Mouse (Mus musculus) hindbrain, embryonic 11.5 days (tissue): ENCODE data around the gene Pkd1. TPM values are rescaled to one million over a fixed set of nuclear protein-coding genes. Genes with fewer than 3 reads are reported as not detected.

ENCODE experiments used
- ATAC-seq: fragments of 200-750 bp; cut with Nextera tagmentation; 2 replicates; pipeline ENCODE4 v1.8.0; 2017; ENCODE audit warnings: mild to moderate bottlenecking, moderate TSS enrichment, moderate library complexity; ENCODE audit not compliant: low FRiP score
- DNase-seq: peaks from one replicate; pipeline ENCODE4 v3.0.0-alpha.2; 2015; ENCODE audit warnings: low spot score
- H3K27ac ChIP-seq: fragments of 300-500 bp; sonication (generic); 2 replicates; pipeline ENCODE4 v1.5.1; 2014; ENCODE audit warnings: mild to moderate bottlenecking, low read depth, low read length
- H3K27me3 ChIP-seq: fragments of 300-500 bp; sonication (generic); 2 replicates; pipeline ENCODE4 v1.6.1; 2014; ENCODE audit warnings: mild to moderate bottlenecking, low read length, moderate library complexity, mixed read lengths; ENCODE audit not compliant: control insufficient read depth, insufficient read depth
- H3K36me3 ChIP-seq: fragments of 300-500 bp; sonication (generic); 2 replicates; pipeline ENCODE4 v1.6.1; 2014; ENCODE audit warnings: mild to moderate bottlenecking, low read length, moderate library complexity, mixed read lengths; ENCODE audit not compliant: control insufficient read depth, insufficient read depth
- H3K4me1 ChIP-seq: fragments of 300-500 bp; sonication (generic); replicated peaks from 2 replicates; pipeline ENCODE4 v1.6.1; 2014; ENCODE audit warnings: low read length, mixed read lengths; ENCODE audit not compliant: control insufficient read depth, insufficient read depth
- H3K4me2 ChIP-seq: fragments of 300-500 bp; sonication (generic); replicated peaks from 2 replicates; pipeline ENCODE4 v1.6.1; 2014; ENCODE audit warnings: mild to moderate bottlenecking, low read depth, low read length
- H3K4me3 ChIP-seq: fragments of 300-500 bp; sonication (generic); 2 replicates; pipeline ENCODE4 v1.5.1; 2014; ENCODE audit warnings: low read depth, low read length
- H3K9ac ChIP-seq: fragments of 300-500 bp; sonication (generic); 2 replicates; pipeline ENCODE4 v1.6.1; 2014; ENCODE audit warnings: low read depth, low read length
- H3K9me3 ChIP-seq: fragments of 300-500 bp; sonication (generic); 2 replicates; pipeline ENCODE4 v1.6.1; 2016; ENCODE audit warnings: low read length; ENCODE audit not compliant: control insufficient read depth
- WGBS: fragments of 180-500 bp; shearing (Covaris S2); extraction: QIAGEN DNeasy Blood & Tissue Kit; methylation state at CpG from one replicate; pipeline ENCODE4 v1.1.7; 2014; 5-methylcytosine and 5-hydroxymethylcytosine counted together
- polyA plus RNA-seq: library from polyadenylated mRNA; unstranded; fragments of >200 nt; fragmentation: Nextera tagmentation; extraction: Ambion mirVana; gene quantifications from 2 replicates; pipeline ENCODE4 v1.2.1, GENCODE M21; 2014

The Pkd1 gene
- polyA plus RNA-seq, 1 experiment from 2014 or later = 22.2 TPM

DNA sequence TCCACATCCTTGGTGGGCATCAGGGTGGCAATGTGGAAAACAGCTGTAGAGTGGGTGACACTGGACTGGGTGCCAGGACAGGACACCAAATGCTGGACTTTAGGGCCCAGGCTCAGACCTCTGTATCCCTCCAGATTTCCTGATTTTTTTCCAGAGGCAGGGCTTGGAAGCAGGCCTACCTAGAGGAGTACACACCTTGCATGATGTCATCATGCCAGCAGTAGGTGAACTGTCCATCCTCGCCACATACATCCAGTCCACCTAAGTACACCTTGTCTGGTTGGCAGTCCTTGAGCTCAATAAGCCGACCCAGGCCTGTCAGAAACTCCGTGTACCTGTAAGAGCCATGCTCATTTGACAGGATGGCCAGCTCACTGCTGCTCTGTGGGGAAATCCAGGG, 48.4 kb downstream of the Pkd1 start:
- H3K9me3 ChIP-seq = no peaks in the 10 kb centered on the region
- H3K36me3 ChIP-seq = peaks cover 17% of the 10 kb centered on the region
- H3K4me2 ChIP-seq = no peak overlapping the region
- ATAC-seq = no peak
- DNase-seq = no peak
- no peak overlapping the region for H3K9ac ChIP-seq
- H3K4me1 ChIP-seq = no peaks in the 10 kb centered on the region
- no peak overlapping the region for H3K4me3 ChIP-seq
- no peaks in the 10 kb centered on the region for H3K27me3 ChIP-seq
- H3K27ac ChIP-seq = no peak overlapping the region
- WGBS = 96% methylated on average over 3 of the region's 3 CpGs

DNA sequence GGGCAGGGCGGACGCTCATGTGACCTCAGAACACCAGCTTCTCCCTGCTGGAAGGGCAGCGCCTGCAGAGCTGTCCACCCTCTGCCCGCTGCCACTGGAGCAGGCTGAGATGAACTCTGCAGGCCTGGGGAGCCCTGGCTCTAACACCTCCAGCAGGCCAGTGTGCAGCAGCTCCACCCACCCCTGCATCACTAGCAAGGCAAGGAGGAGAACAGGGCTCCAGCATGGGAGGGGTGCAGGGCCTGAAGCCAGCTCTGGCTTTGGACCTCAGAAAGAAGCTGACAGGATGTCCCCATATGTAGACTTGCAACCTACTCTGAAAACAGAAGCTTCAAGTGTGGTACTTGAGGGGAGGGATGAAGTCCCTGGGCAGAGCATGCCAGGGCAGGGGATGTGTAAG, 50.9 kb downstream of the Pkd1 start:
- ATAC-seq = no peak

DNA sequence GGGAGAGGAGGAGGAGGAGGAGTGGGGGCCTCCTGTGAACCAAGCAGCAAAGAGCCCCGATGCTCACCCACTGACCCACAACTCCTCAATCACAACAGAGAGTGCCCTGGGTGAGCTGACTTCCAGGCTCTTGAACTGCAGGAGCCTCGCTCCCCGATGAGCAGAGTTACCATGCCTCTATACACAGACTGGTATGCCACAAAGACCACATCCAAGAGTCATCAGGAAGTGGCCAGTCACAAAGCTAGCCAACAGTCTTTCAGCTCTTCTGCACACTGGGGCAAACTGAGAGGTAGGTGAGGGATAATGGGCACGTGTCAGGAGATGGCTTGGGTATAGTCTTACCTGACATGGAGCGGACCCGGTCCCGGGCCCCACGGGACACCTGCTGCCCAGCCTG, 54.3 kb downstream of the Pkd1 start:
- Histone ChIP-seq H3K27me3 (no peaks in the 10 kb centered on the region), H3K36me3 (peaks cover 3% of the 10 kb centered on the region; the same call in 1 of the 2 replicates), H3K4me3 (no peak overlapping the region), H3K27ac (no peak overlapping the region), H3K4me2 (no peak overlapping the region), H3K4me1 (no peaks in the 10 kb centered on the region), H3K9me3 (no peaks in the 10 kb centered on the region), H3K9ac (no peak overlapping the region)
- 91% methylated on average over 8 of the region's 8 CpGs for WGBS
- DNase-seq (no peak), ATAC-seq (no peak)

More for the DNA sequence above, 50.9 kb downstream of the Pkd1 start:
- WGBS = 87% methylated on average over 4 of the region's 4 CpGs
- Histone ChIP-seq H3K4me1 (no peaks in the 10 kb centered on the region), H3K36me3 (peaks cover 13% of the 10 kb centered on the region), H3K27ac (no peak overlapping the region), H3K27me3 (no peaks in the 10 kb centered on the region), H3K4me3 (no peak overlapping the region), H3K9me3 (no peaks in the 10 kb centered on the region), H3K4me2 (no peak overlapping the region), H3K9ac (no peak overlapping the region)
- DNase-seq = no peak

DNA sequence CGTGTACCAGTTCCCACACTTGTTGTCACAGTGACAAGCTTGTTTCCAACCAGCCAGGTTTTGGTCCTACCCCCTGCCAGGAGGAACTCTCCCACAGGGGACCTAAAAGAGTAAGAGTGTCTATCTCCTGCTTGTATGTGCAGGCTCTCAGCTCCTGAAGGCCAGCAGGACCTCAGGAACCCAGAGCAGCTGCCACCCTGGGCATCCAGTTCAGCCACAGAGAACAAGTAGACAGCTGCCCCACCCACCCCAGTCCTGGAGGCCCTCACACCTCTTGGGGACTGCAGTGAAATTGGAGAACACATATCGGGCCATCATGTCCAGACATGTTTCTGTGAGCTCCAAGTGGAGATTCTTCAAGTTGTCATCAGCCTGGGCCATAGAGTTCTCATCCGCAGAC, 54.9 kb downstream of the Pkd1 start:
- no peaks in the 10 kb centered on the region for H3K27me3 ChIP-seq

DNA sequence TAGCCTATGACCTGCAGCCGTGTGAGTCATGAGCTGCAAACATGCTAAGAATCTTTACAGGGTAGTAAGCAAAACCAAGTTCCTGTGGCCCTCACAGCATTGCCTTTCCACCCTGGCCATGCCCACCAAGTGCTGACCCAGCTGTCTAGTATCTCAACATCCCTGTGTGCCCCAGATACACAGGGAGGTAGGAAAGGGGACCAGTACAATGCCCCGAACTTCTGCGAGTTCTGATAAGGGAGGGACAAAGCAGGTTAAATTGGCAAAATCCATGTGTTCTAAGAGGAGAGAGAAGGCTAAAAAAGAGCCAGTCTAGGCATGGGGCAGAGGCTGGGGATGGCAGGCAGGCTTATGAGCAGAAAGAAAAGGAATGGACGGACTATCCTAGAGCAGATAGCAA, 58.7 kb downstream of the Pkd1 start:
- 91% methylated on average over 4 of the region's 4 CpGs for WGBS
- Histone ChIP-seq H3K9me3 (no peaks in the 10 kb centered on the region), H3K36me3 (peaks cover 3% of the 10 kb centered on the region; the same call in 1 of the 2 replicates), H3K4me1 (no peaks in the 10 kb centered on the region), H3K4me3 (no peak overlapping the region), H3K4me2 (no peak overlapping the region), H3K9ac (no peak overlapping the region), H3K27ac (no peak overlapping the region), H3K27me3 (no peaks in the 10 kb centered on the region)
- DNase-seq (no peak), ATAC-seq (no peak)

More for the DNA sequence above, 54.9 kb downstream of the Pkd1 start:
- Histone ChIP-seq H3K27ac (no peak overlapping the region), H3K4me3 (no peak overlapping the region), H3K9ac (no peak overlapping the region), H3K9me3 (no peaks in the 10 kb centered on the region), H3K36me3 (peaks cover 3% of the 10 kb centered on the region; the same call in 1 of the 2 replicates), H3K4me2 (no peak overlapping the region), H3K4me1 (no peaks in the 10 kb centered on the region)
- no peak for ATAC-seq
- DNase-seq = no peak
- 95% methylated on average over 3 of the region's 3 CpGs for WGBS

DNA sequence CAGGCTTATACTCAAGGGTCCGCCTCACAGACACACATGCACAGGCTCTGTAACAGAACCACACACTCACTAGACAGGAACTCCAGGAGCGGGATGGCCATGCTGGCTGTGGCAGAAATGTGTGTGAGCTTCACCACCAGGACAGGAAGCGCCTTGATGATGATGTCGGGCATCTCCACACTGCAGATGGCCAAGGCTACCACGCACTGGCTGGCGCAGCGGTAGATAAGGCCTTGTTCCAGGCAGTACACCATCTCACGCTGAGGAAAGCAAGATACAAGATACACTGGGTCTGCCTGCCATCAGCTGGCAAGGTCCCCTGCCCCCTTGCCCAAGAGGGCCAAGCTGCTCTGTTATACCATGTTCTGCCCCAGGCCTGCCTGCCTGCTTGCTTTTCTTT, 59.2 kb downstream of the Pkd1 start:
- Histone ChIP-seq H3K27ac (no peak overlapping the region), H3K27me3 (no peaks in the 10 kb centered on the region), H3K36me3 (peaks cover 3% of the 10 kb centered on the region; the same call in 1 of the 2 replicates), H3K9ac (no peak overlapping the region), H3K4me1 (no peaks in the 10 kb centered on the region), H3K9me3 (no peaks in the 10 kb centered on the region), H3K4me3 (no peak overlapping the region), H3K4me2 (no peak overlapping the region)
- no peak for ATAC-seq
- 94% methylated on average over 8 of the region's 8 CpGs for WGBS
- no peak for DNase-seq

DNA sequence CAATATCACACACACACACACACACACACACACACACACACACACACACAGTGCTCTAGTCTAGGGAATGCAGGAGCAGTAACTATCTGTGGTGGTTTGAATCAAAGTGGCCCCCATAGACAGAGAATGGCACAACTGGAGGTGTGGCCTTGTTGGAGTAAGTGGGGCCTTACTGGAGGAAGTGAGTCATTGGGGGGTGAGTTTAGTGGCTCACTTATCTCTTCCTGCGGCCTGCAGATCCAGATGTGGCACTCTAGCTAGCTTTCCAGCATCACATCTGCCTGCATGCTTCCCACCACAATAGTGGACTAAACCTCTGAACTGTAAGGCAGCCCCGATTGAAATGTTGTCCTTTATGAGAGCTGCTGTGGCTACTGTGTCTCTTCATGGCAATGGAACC, 61.1 kb downstream of the Pkd1 start:
- no peaks in the 10 kb centered on the region for H3K4me1 ChIP-seq
- H3K27me3 ChIP-seq = no peaks in the 10 kb centered on the region
- no peaks in the 10 kb centered on the region for H3K9me3 ChIP-seq
- H3K4me2 ChIP-seq = no peak overlapping the region
- WGBS = 90% methylated on average over 2 of the region's 2 CpGs
- 0 out of 2 replicates have a peak, but pooled peaks cover 5% of the 10 kb centered on the region for H3K36me3 ChIP-seq
- no peak for DNase-seq
- no peak overlapping the region for H3K4me3 ChIP-seq
- no peak overlapping the region for H3K9ac ChIP-seq
- no peak overlapping the region for H3K27ac ChIP-seq
- no peak for ATAC-seq

DNA sequence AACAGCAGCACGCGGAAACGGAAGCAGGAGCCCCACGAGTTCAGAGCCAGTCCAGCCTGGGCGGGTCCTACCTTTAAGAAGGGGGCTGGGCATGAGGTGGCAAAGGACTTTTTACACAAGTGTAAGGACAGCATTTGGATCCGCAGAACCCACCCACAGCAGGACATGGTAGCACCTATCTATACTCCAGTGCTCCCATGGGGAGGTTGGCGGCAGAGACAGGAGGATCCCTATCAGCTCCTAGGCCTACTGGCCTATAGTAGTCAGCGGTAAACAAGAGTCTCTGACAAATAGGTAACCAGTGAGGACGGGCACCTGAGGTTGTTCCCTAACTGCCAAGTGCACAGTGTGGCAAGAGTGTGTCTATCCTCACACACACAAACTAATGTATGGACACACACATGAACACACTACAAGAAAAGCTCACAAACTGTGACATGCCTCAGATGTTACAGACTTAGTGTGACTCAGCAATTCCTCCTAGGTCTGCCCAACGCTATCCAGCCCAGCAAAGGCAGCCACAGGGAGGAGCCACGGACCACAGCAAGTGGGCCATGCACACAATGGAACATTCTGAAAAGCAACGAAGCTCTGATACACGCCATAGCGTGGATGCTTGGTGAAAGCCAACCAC, 68.0 kb downstream of the Pkd1 start:
- no peak overlapping the region for H3K4me2 ChIP-seq
- H3K9me3 ChIP-seq = no peaks in the 10 kb centered on the region
- no peak overlapping the region for H3K27ac ChIP-seq
- peaks cover 28% of the 10 kb centered on the region; the same call in 1 of the 2 replicates for H3K36me3 ChIP-seq
- 88% methylated on average over 14 of the region's 14 CpGs for WGBS
- no peak overlapping the region for H3K9ac ChIP-seq
- H3K4me3 ChIP-seq = no peak overlapping the region
- no peak for DNase-seq
- H3K4me1 ChIP-seq = no peaks in the 10 kb centered on the region
- ATAC-seq = no peak
- no peaks in the 10 kb centered on the region for H3K27me3 ChIP-seq

DNA sequence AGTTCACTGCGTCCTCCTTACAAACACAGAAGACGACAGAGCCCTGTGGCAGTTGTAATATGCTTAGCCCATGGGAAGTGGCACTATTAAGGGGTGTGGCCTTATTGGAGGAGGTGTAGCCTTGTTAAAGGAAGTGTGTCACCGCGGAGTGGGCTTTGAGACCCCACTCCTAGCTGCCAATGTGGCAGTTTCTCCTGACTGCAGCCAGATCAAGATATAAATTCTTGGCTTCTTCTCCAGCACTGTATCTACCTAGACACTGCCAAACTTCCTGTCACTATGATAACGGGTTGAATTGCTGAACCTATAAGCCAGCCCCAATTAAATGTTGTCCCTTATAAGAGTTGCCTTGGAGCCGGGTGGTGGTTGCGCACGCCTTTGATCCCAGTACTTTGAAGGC, 75.8 kb downstream of the Pkd1 start:
- Histone ChIP-seq H3K36me3 (peaks cover 16% of the 10 kb centered on the region; the same call in 1 of the 2 replicates), H3K4me3 (no peak overlapping the region), H3K4me1 (no peaks in the 10 kb centered on the region), H3K4me2 (no peak overlapping the region), H3K9ac (no peak overlapping the region), H3K27ac (no peak overlapping the region), H3K27me3 (no peaks in the 10 kb centered on the region), H3K9me3 (no peaks in the 10 kb centered on the region)
- ATAC-seq (no peak), DNase-seq (no peak)
- 93% methylated on average over 8 of the region's 8 CpGs for WGBS
